Mouse (Mus musculus) stomach, postnatal 0 days (tissue): ENCODE results near the gene Vwf. TPM values are rescaled to one million over a fixed set of nuclear protein-coding genes. Genes with fewer than 3 reads are reported as not detected.

Source experiments
- ATAC-seq: fragments of 200-750 bp; cut with Nextera tagmentation; 2 replicates; pipeline ENCODE4 v1.8.0; 2017; ENCODE audit not compliant: low FRiP score, low TSS enrichment
- DNase-seq: peaks from one replicate; pipeline ENCODE4 v3.0.0-alpha.2; 2016; ENCODE audit warnings: low spot score
- H3K27ac ChIP-seq: fragments of 300-500 bp; sonication (generic); replicated peaks from 2 replicates; pipeline ENCODE4 v1.5.1; 2014; ENCODE audit warnings: mild to moderate bottlenecking, control low read depth
- H3K27me3 ChIP-seq: fragments of 300-500 bp; sonication (generic); 2 replicates; pipeline ENCODE4 v1.6.1; 2014; ENCODE audit warnings: low read length; ENCODE audit not compliant: control insufficient read depth, insufficient read depth
- H3K36me3 ChIP-seq: fragments of 300-500 bp; sonication (generic); 2 replicates; pipeline ENCODE4 v1.6.1; 2014; ENCODE audit warnings: low read length, mixed read lengths; ENCODE audit not compliant: control insufficient read depth, insufficient read depth
- H3K4me1 ChIP-seq: fragments of 300-500 bp; sonication (generic); replicated peaks from 2 replicates; pipeline ENCODE4 v1.6.1; 2014; ENCODE audit warnings: antibody characterized with exemption; ENCODE audit not compliant: control insufficient read depth, insufficient read depth
- H3K4me2 ChIP-seq: fragments of 300-500 bp; sonication (generic); replicated peaks from 2 replicates; pipeline ENCODE4 v1.6.1; 2014; ENCODE audit warnings: low read depth, mild to moderate bottlenecking, control low read depth, moderate library complexity
- H3K4me3 ChIP-seq: fragments of 300-500 bp; sonication (generic); 2 replicates; pipeline ENCODE4 v1.5.1; 2014; ENCODE audit warnings: low read depth, low read length, control low read depth
- H3K9ac ChIP-seq: fragments of 300-500 bp; sonication (generic); 2 replicates; pipeline ENCODE4 v1.6.1; 2014; ENCODE audit warnings: mild to moderate bottlenecking, low read length, control low read depth, mixed read lengths
- H3K9me3 ChIP-seq: fragments of 300-500 bp; sonication (generic); 2 replicates; pipeline ENCODE4 v1.6.1; 2016; ENCODE audit warnings: low read length; ENCODE audit not compliant: control insufficient read depth
- CTCF ChIP-seq: IDR thresholded peaks from 2 replicates; pipeline ENCODE4 v1.5.1; 2016; ENCODE audit warnings: antibody characterized with exemption, low read depth, mild to moderate bottlenecking, moderate library complexity
- EP300 ChIP-seq: optimal IDR thresholded peaks from 2 replicates; pipeline ENCODE3; 2016; ENCODE audit warnings: antibody characterized with exemption
- WGBS: fragments of 180-500 bp; shearing (Covaris S2); extraction: QIAGEN DNeasy Blood & Tissue Kit; methylation state at CpG from one replicate; pipeline ENCODE4 v1.1.7; 2014; 5-methylcytosine and 5-hydroxymethylcytosine counted together
- polyA plus RNA-seq: library from polyadenylated mRNA; unstranded; fragments of >200 nt; fragmentation: Nextera tagmentation; extraction: Ambion mirVana; gene quantifications from 2 replicates; pipeline ENCODE4 v1.2.1, GENCODE M21; 2015

Gene Vwf
- polyA plus RNA-seq, 1 experiment from 2014 or later = 7.8 TPM

- no peak overlapping the region for H3K4me2 ChIP-seq
- TF ChIP-seq CTCF (no peak), EP300 (no peak)
- no peaks in the 10 kb centered on the region for H3K36me3 ChIP-seq
- no peaks in the 10 kb centered on the region for H3K9me3 ChIP-seq
- no peak overlapping the region for H3K4me3 ChIP-seq
- H3K27ac ChIP-seq = no peak overlapping the region
- H3K4me1 ChIP-seq = no peaks in the 10 kb centered on the region
- DNase-seq (no peak), ATAC-seq (no peak)
- H3K27me3 ChIP-seq = no peaks in the 10 kb centered on the region
- no peak overlapping the region for H3K9ac ChIP-seq
Measured at GRCm38 (mm10) chr6:125510645-125511044, 35.9 kb upstream of the Vwf start.

- Histone ChIP-seq H3K9ac (no peak overlapping the region), H3K36me3 (no peaks in the 10 kb centered on the region), H3K9me3 (no peaks in the 10 kb centered on the region), H3K27me3 (no peaks in the 10 kb centered on the region), H3K4me3 (no peak overlapping the region), H3K4me1 (no peaks in the 10 kb centered on the region), H3K27ac (no peak overlapping the region), H3K4me2 (no peak overlapping the region)
- ATAC-seq (no peak), DNase-seq (no peak)
- TF ChIP-seq EP300 = no peak
- TF ChIP-seq CTCF = no peak
- 77% methylated on average over 7 of the region's 7 CpGs for WGBS
Measured at GRCm38 (mm10) chr6:125511196-125511595, 35.4 kb upstream of the Vwf start.

- TF ChIP-seq EP300 (no peak), CTCF (no peak)
- no peak overlapping the region for H3K4me3 ChIP-seq
- peak; percentile 58 for ATAC-seq
- H3K4me1 ChIP-seq = no peaks in the 10 kb centered on the region
- no peak overlapping the region for H3K9ac ChIP-seq
- H3K4me2 ChIP-seq = no peak overlapping the region
- H3K9me3 ChIP-seq = no peaks in the 10 kb centered on the region
- peak overlapping the region; percentile 53; the same call in 1 of the 2 replicates for H3K27ac ChIP-seq
- H3K27me3 ChIP-seq = no peaks in the 10 kb centered on the region
- WGBS = 25% methylated on average over 6 of the region's 6 CpGs
- DNase-seq = peak; percentile 46
- no peaks in the 10 kb centered on the region for H3K36me3 ChIP-seq
Measured at GRCm38 (mm10) chr6:125512950-125513596, 33.5 kb upstream of the Vwf start.

GRCm38 (mm10) chr6:125515503-125516315, 30.9 kb upstream of the Vwf start:
- WGBS = 53% methylated on average over 11 of the region's 11 CpGs
- H3K4me3 ChIP-seq = no peak overlapping the region
- DNase-seq = no peak

GRCm38 (mm10) chr6:125521558-125522193, 24.9 kb upstream of the Vwf start:
- H3K27me3 ChIP-seq = no peaks in the 10 kb centered on the region
- no peaks in the 10 kb centered on the region for H3K36me3 ChIP-seq
- H3K9me3 ChIP-seq = no peaks in the 10 kb centered on the region
- H3K4me1 ChIP-seq = no peaks in the 10 kb centered on the region
- DNase-seq = peak; percentile 27
- WGBS = 26% methylated on average over 5 of the region's 5 CpGs
- ATAC-seq = peak; percentile 35; the same call in 1 of the 2 replicates
- no peak overlapping the region for H3K4me3 ChIP-seq
- no peak overlapping the region for H3K27ac ChIP-seq
- H3K9ac ChIP-seq = no peak overlapping the region
- H3K4me2 ChIP-seq = no peak overlapping the region
- TF ChIP-seq CTCF (0 out of 2 replicates have a peak, but pooled peaks have one; percentile 12), EP300 (no peak)

More at GRCm38 (mm10) chr6:125515503-125516315, 30.9 kb upstream of the Vwf start:
- Histone ChIP-seq H3K9me3 (no peaks in the 10 kb centered on the region), H3K9ac (no peak overlapping the region), H3K27ac (no peak overlapping the region), H3K27me3 (no peaks in the 10 kb centered on the region), H3K4me1 (no peaks in the 10 kb centered on the region), H3K36me3 (no peaks in the 10 kb centered on the region), H3K4me2 (no peak overlapping the region)
- no peak for TF ChIP-seq CTCF
- no peak for TF ChIP-seq EP300
- peak; percentile 49 for ATAC-seq
